ENCODE assay signal across 8 mouse cellular contexts in genomic region chr8:72295679-72296078, GRCm38 (mm10). TPM values are rescaled to one million over a fixed set of nuclear protein-coding genes. Genes with fewer than 3 reads are reported as not detected.
DNase-seq lines count a peak whose midpoint lies in the region; ATAC-seq lines count a peak whose summit lies in the region.

No protein-coding gene starts in this region.

- peaks cover 7% of the 10 kb centered on the region; the same call in 1 of the 2 replicates for H3K4me1 ChIP-seq in intestine, embryonic 14.5 days (replicated peaks; ENCODE audit: control insufficient read depth, insufficient read depth, low read length)

- WGBS in intestine, embryonic 14.5 days = 26% methylated on average over 8 of the region's 8 CpGs

- H3K4me3 ChIP-seq in intestine, embryonic 14.5 days (ENCODE audit: low read depth, low read length) = no peak overlapping the region

- ATAC-seq in intestine, embryonic 14.5 days (replicated peaks; ENCODE audit: low FRiP score, low TSS enrichment, low read depth) = peak; percentile 80

- no peaks in the 10 kb centered on the region for H3K27me3 ChIP-seq in intestine, embryonic 14.5 days (replicated peaks; ENCODE audit: control insufficient read depth, insufficient read depth, low read length)

- no peak overlapping the region for H3K4me2 ChIP-seq in intestine, embryonic 14.5 days (ENCODE audit: low read length)

- H3K9me3 ChIP-seq in intestine, embryonic 14.5 days (ENCODE audit: control insufficient read depth, low read length) = no peaks in the 10 kb centered on the region

- DNase-seq in embryo, embryonic 10 days (ENCODE audit: low spot score) = peak; percentile 28
- no peak for DNase-seq in embryo, embryonic 10.5 days (ENCODE audit: low spot score)
- DNase-seq in cerebellum, adult 11 months = peak; percentile 75
- peak; percentile 96 for DNase-seq in gastrocnemius, adult 18-20 months (ENCODE audit: low spot score)
- DNase-seq in intestine, embryonic 14.5 days (ENCODE audit: low spot score) = peak; percentile 58
- peak; percentile 37 to 64 for DNase-seq in left cerebral cortex, adult 9 months (ENCODE audit: low spot score in 2 of 2)
- peak; percentile 93 for DNase-seq in lung, postnatal 36 days
- DNase-seq in spleen, postnatal 36 days (ENCODE audit: low spot score in 2 of 2) = peak; percentile 58 to 61

- H3K27ac ChIP-seq in intestine, embryonic 14.5 days (ENCODE audit: low read depth) = peak overlapping the region; percentile 70; the same call in 1 of the 2 replicates

- no peak overlapping the region for H3K9ac ChIP-seq in intestine, embryonic 14.5 days (ENCODE audit: low read length)

- H3K36me3 ChIP-seq in intestine, embryonic 14.5 days (ENCODE audit: control insufficient read depth, insufficient read depth, low read length) = no peaks in the 10 kb centered on the region

RNA-seq across cellular contexts. Expression of gene Gm10282, which starts 9.4 kb away (rescaled TPM):
- 1 to 10 TPM; 1.8 to 3.4 TPM for total RNA-seq in gastrocnemius, adult 18-20 months (2021)
- 30.3 and 31.1 TPM in 2 replicates for polyA plus RNA-seq in intestine, embryonic 14.5 days (2014; fragmentation: Nextera tagmentation; extraction: Ambion mirVana)

RNA-seq across cellular contexts. Expression of gene Klf2, which starts 23.2 kb away (rescaled TPM):
- total RNA-seq in gastrocnemius, adult 18-20 months (2021) = 10 to 100 TPM; 22.5 to 37.9 TPM
- polyA plus RNA-seq in intestine, embryonic 14.5 days (2014; fragmentation: Nextera tagmentation; extraction: Ambion mirVana) = 5.0 and 6.9 TPM in 2 replicates

RNA-seq across cellular contexts. Expression of gene Ap1m1, which starts 55.9 kb away (rescaled TPM):
- total RNA-seq in gastrocnemius, adult 18-20 months (2021) = 10 to 100 TPM; 20.9 to 21.8 TPM
- 108 and 118 TPM in 2 replicates for polyA plus RNA-seq in intestine, embryonic 14.5 days (2014; fragmentation: Nextera tagmentation; extraction: Ambion mirVana)
